Mouse (Mus musculus): Measurements from ENCODE around the gene Ints13. TPM values are rescaled to one million over a fixed set of nuclear protein-coding genes. Genes with fewer than 3 reads are reported as not detected.
A peak's percentile ranks its signal among the peaks of the same experiment; 100 is the strongest.

The Ints13 gene
- polyA plus RNA-seq, 1 experiment from 2014 or later: 55.5 TPM

DNA sequence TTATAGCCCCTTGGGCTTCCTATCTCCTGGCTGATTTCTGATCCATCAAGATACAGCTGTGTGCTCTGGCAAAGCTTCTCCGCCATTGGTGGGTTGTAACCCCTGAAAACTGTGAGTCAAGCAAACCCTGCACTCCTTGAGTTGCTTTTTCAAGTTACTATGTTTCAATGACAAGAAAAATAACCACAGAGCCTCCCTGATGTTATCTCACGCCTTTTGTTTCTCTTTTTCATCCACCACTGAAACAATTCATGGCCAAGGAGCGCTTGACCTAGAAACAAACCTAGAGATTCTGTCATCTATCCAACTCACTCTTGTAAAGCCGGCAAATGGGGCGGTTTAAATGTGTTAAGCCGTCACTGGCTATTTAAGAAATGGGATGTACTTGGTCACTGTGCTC is 61.7 kb downstream of the Ints13 start:
- H3K9me3 ChIP-seq (ENCODE audit: control insufficient read depth, low read length): no peaks in the 10 kb centered on the region
- DNase-seq (ENCODE audit: low spot score): no peak

DNA sequence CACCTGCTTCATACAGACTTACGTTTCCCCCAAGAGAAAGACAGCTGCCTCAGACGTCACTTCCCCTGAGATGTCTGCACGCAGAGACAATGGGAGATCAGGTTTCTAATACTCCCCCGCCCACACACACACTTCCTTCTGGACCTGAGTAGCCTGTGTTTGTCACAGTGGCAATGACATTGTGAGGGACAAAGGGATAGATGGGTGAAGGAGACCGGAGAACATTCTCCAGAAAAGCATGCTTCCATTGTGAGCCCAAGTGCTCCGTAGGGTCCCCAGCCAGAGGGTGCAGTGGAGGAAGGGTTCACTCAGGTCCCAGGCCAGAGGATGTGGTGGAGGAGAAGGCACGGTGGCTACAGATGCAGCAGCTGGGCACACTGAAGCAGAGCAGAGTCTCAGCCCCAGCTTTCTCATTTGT is 63.1 kb downstream of the Ints13 start:
- Histone ChIP-seq H3K27ac (ENCODE audit: low read depth) (no peak overlapping the region), H3K4me1 (replicated peaks; ENCODE audit: control insufficient read depth, insufficient read depth, low read length) (no peaks in the 10 kb centered on the region), H3K4me2 (ENCODE audit: low read length) (no peak overlapping the region), H3K36me3 (ENCODE audit: control insufficient read depth, insufficient read depth, low read length) (no peaks in the 10 kb centered on the region), H3K27me3 (replicated peaks; ENCODE audit: control insufficient read depth, insufficient read depth, low read length) (no peaks in the 10 kb centered on the region), H3K4me3 (ENCODE audit: low read depth, low read length) (no peak overlapping the region), H3K9ac (ENCODE audit: low read length) (no peak overlapping the region), H3K9me3 (ENCODE audit: control insufficient read depth, low read length) (no peaks in the 10 kb centered on the region)
- DNase-seq (ENCODE audit: low spot score) (no peak), ATAC-seq (replicated peaks; ENCODE audit: low FRiP score, low TSS enrichment, low read depth) (no peak)
- 62% methylated on average over 7 of the region's 7 CpGs for WGBS

More for the DNA sequence above, 61.7 kb downstream of the Ints13 start:
- Histone ChIP-seq H3K4me3 (ENCODE audit: low read depth, low read length) (no peak overlapping the region), H3K9ac (ENCODE audit: low read length) (no peak overlapping the region), H3K36me3 (ENCODE audit: control insufficient read depth, insufficient read depth, low read length) (no peaks in the 10 kb centered on the region), H3K27ac (ENCODE audit: low read depth) (no peak overlapping the region), H3K4me1 (replicated peaks; ENCODE audit: control insufficient read depth, insufficient read depth, low read length) (no peaks in the 10 kb centered on the region), H3K27me3 (replicated peaks; ENCODE audit: control insufficient read depth, insufficient read depth, low read length) (no peaks in the 10 kb centered on the region), H3K4me2 (ENCODE audit: low read length) (no peak overlapping the region)
- 61% methylated on average over 6 of the region's 6 CpGs for WGBS
- ATAC-seq (replicated peaks; ENCODE audit: low FRiP score, low TSS enrichment, low read depth): no peak

DNA sequence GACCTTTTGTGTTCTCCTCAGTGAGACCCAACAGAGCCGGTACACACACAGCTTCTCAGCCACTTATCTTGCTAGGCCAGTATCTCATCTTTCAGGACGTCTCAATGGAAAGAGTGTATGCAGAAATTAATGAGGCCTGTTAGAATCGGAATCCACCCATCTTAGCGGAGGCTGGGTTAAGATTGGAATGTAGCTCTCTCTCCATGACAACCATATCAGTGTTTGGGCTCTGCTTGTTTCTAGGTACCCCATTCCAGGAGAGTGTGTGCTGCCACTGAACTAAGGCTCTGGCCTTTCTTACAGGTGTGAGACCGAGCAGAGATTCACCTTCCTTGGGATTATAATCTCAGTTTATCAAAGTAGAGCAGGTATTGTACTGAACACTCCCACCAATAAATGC is 63.7 kb downstream of the Ints13 start:
- H3K9ac ChIP-seq (ENCODE audit: low read length): no peak overlapping the region
- H3K9me3 ChIP-seq (ENCODE audit: control insufficient read depth, low read length): no peaks in the 10 kb centered on the region
- H3K27ac ChIP-seq (ENCODE audit: low read depth): no peak overlapping the region
- ATAC-seq (replicated peaks; ENCODE audit: low FRiP score, low TSS enrichment, low read depth) (no peak), DNase-seq (ENCODE audit: low spot score) (no peak)
- H3K36me3 ChIP-seq (ENCODE audit: control insufficient read depth, insufficient read depth, low read length): no peaks in the 10 kb centered on the region
- no peak overlapping the region for H3K4me3 ChIP-seq (ENCODE audit: low read depth, low read length)
- no peak overlapping the region for H3K4me2 ChIP-seq (ENCODE audit: low read length)
- 47% methylated on average over 5 of the region's 5 CpGs for WGBS
- H3K27me3 ChIP-seq (replicated peaks; ENCODE audit: control insufficient read depth, insufficient read depth, low read length): no peaks in the 10 kb centered on the region
- H3K4me1 ChIP-seq (replicated peaks; ENCODE audit: control insufficient read depth, insufficient read depth, low read length): no peaks in the 10 kb centered on the region

DNA sequence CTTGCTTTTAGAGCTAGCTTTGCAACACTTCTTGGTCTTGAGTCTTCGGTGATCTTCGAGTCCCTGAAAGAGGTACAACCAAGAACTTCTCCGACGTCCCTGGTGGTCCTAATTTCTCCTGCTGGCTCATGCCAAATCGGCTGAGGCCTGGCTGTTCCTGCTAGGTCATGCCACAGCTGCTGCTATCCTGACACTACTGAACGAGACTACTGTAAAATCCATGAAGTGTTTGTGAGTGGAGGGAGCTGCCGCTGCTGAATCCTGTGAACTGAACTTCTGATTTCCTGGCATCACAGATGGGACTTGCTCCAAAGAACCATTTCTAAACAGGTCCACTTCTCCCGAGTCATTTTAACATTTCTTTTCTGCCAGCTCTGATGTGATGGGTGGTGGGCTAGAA is 64.3 kb downstream of the Ints13 start:
- H3K4me1 ChIP-seq (replicated peaks; ENCODE audit: control insufficient read depth, insufficient read depth, low read length): no peaks in the 10 kb centered on the region
- no peaks in the 10 kb centered on the region for H3K9me3 ChIP-seq (ENCODE audit: control insufficient read depth, low read length)
- no peak for ATAC-seq (replicated peaks; ENCODE audit: low FRiP score, low TSS enrichment, low read depth)
- 87% methylated on average over 8 of the region's 8 CpGs for WGBS
- H3K27ac ChIP-seq (ENCODE audit: low read depth): no peak overlapping the region
- no peak for DNase-seq (ENCODE audit: low spot score)
- H3K36me3 ChIP-seq (ENCODE audit: control insufficient read depth, insufficient read depth, low read length): no peaks in the 10 kb centered on the region
- H3K4me2 ChIP-seq (ENCODE audit: low read length): no peak overlapping the region
- no peak overlapping the region for H3K4me3 ChIP-seq (ENCODE audit: low read depth, low read length)
- no peaks in the 10 kb centered on the region for H3K27me3 ChIP-seq (replicated peaks; ENCODE audit: control insufficient read depth, insufficient read depth, low read length)
- no peak overlapping the region for H3K9ac ChIP-seq (ENCODE audit: low read length)

DNA sequence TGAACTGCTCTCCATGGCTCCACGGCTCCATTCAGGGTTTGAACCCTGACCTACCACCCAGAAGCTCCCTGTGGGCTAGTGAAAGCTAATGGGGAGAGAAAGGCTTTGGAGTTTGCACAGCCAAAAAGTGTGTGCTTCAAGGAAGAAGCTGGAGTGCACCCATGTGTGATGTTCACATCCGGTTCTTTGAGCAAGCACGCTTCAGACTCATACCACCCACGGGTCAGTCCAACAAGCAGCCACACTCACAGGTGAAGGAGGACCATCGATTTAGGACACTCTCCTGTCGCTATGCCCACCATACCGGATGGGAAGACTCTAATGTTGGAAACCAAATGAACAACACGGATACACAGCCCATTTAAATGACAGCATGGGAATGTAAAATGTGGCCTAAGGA is 66.1 kb downstream of the Ints13 start:
- no peak overlapping the region for H3K27ac ChIP-seq (ENCODE audit: low read depth)
- no peak overlapping the region for H3K9ac ChIP-seq (ENCODE audit: low read length)
- ATAC-seq (replicated peaks; ENCODE audit: low FRiP score, low TSS enrichment, low read depth) (no peak), DNase-seq (ENCODE audit: low spot score) (no peak)
- no peaks in the 10 kb centered on the region for H3K4me1 ChIP-seq (replicated peaks; ENCODE audit: control insufficient read depth, insufficient read depth, low read length)
- WGBS: 87% methylated on average over 8 of the region's 8 CpGs
- no peaks in the 10 kb centered on the region for H3K36me3 ChIP-seq (ENCODE audit: control insufficient read depth, insufficient read depth, low read length)
- H3K4me3 ChIP-seq (ENCODE audit: low read depth, low read length): no peak overlapping the region
- no peak overlapping the region for H3K4me2 ChIP-seq (ENCODE audit: low read length)
- no peaks in the 10 kb centered on the region for H3K9me3 ChIP-seq (ENCODE audit: control insufficient read depth, low read length)
- no peaks in the 10 kb centered on the region for H3K27me3 ChIP-seq (replicated peaks; ENCODE audit: control insufficient read depth, insufficient read depth, low read length)

DNA sequence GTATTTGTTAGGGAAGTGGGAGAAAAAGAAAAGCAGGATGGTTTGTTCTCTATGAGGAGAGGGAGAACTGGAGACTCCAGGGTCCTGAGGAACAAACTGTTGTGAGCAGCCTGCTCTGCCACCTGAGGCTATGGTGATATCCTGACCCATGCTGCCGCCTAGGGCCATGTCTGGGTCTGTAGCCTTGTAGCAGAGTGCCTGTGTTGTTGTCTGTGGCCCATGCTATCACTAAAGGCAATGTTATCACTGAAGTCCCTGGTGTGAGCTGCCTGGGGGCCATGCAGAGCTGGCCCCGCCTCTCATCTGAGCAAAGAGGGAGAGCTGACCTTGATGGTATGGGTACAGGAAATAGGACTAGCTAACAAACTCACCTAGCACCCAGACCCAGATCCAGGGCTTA is 67.7 kb downstream of the Ints13 start:
- Histone ChIP-seq H3K4me1 (replicated peaks; ENCODE audit: control insufficient read depth, insufficient read depth, low read length) (no peaks in the 10 kb centered on the region), H3K27ac (ENCODE audit: low read depth) (no peak overlapping the region), H3K4me2 (ENCODE audit: low read length) (no peak overlapping the region), H3K27me3 (replicated peaks; ENCODE audit: control insufficient read depth, insufficient read depth, low read length) (no peaks in the 10 kb centered on the region), H3K9me3 (ENCODE audit: control insufficient read depth, low read length) (no peaks in the 10 kb centered on the region), H3K4me3 (ENCODE audit: low read depth, low read length) (no peak overlapping the region), H3K36me3 (ENCODE audit: control insufficient read depth, insufficient read depth, low read length) (no peaks in the 10 kb centered on the region), H3K9ac (ENCODE audit: low read length) (no peak overlapping the region)
- DNase-seq (ENCODE audit: low spot score): no peak
- 80% methylated on average over 2 of the region's 2 CpGs for WGBS
- no peak for ATAC-seq (replicated peaks; ENCODE audit: low FRiP score, low TSS enrichment, low read depth)

DNA sequence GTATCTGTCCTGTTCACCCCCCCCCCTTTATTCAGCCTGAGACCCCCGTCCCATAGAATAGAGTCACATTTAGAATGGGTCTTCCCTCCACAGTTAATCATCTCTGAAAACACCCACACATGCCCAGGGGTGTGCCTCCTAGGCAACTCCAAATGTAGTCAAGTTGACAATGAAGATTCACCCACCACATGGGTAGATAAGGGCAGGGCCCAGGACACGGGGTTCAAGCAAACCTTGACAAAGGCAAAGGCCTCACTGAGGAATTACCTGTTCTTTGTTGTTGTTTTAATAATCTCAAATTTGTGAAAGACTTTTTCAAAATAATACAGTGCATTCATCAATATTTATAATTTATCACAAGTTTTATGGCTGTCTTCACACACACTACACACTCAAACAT is 73.2 kb downstream of the Ints13 start:
- no peak overlapping the region for H3K4me3 ChIP-seq (ENCODE audit: low read depth, low read length)
- no peaks in the 10 kb centered on the region for H3K9me3 ChIP-seq (ENCODE audit: control insufficient read depth, low read length)
- H3K4me2 ChIP-seq (ENCODE audit: low read length): no peak overlapping the region
- H3K9ac ChIP-seq (ENCODE audit: low read length): no peak overlapping the region
- H3K27ac ChIP-seq (ENCODE audit: low read depth): no peak overlapping the region
- ATAC-seq (replicated peaks; ENCODE audit: low FRiP score, low TSS enrichment, low read depth): no peak
- 90% methylated on average over 2 of the region's 2 CpGs for WGBS
- H3K27me3 ChIP-seq (replicated peaks; ENCODE audit: control insufficient read depth, insufficient read depth, low read length): no peaks in the 10 kb centered on the region
- DNase-seq (ENCODE audit: low spot score): no peak
- H3K36me3 ChIP-seq (ENCODE audit: control insufficient read depth, insufficient read depth, low read length): no peaks in the 10 kb centered on the region
- H3K4me1 ChIP-seq (replicated peaks; ENCODE audit: control insufficient read depth, insufficient read depth, low read length): peaks cover 3% of the 10 kb centered on the region; the same call in 1 of the 2 replicates

DNA sequence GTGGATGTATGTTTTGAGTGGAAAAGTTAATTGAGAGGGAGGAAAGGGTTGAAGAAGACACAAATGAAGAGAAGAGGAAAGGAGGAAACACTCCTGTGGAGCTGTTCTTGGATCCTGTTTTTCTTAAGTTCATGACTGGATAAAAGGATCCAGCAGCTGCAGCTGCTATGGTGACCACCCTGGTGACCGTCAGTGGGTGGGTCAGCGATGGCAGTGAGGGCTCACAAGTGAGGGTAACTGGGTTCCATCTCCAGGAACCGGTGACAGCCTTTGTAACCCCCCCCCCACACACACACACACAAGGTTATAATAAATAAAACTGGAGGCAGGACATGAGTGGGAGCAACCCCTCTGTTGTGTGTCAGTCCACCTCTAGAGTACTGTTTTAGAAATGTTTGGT is 74.8 kb downstream of the Ints13 start:
- no peak overlapping the region for H3K9ac ChIP-seq (ENCODE audit: low read length)
- no peak for ATAC-seq (replicated peaks; ENCODE audit: low FRiP score, low TSS enrichment, low read depth)
- WGBS: 26% methylated on average over 3 of the region's 3 CpGs
- no peak for DNase-seq (ENCODE audit: low spot score)
- H3K27ac ChIP-seq (ENCODE audit: low read depth): no peak overlapping the region
- H3K27me3 ChIP-seq (replicated peaks; ENCODE audit: control insufficient read depth, insufficient read depth, low read length): no peaks in the 10 kb centered on the region
- H3K4me3 ChIP-seq (ENCODE audit: low read depth, low read length): peak overlapping the region; percentile 77
- H3K4me1 ChIP-seq (replicated peaks; ENCODE audit: control insufficient read depth, insufficient read depth, low read length): peaks cover 3% of the 10 kb centered on the region; the same call in 1 of the 2 replicates
- H3K9me3 ChIP-seq (ENCODE audit: control insufficient read depth, low read length): no peaks in the 10 kb centered on the region
- no peaks in the 10 kb centered on the region for H3K36me3 ChIP-seq (ENCODE audit: control insufficient read depth, insufficient read depth, low read length)
- peak overlapping the region; percentile 87 for H3K4me2 ChIP-seq (ENCODE audit: low read length)

DNA sequence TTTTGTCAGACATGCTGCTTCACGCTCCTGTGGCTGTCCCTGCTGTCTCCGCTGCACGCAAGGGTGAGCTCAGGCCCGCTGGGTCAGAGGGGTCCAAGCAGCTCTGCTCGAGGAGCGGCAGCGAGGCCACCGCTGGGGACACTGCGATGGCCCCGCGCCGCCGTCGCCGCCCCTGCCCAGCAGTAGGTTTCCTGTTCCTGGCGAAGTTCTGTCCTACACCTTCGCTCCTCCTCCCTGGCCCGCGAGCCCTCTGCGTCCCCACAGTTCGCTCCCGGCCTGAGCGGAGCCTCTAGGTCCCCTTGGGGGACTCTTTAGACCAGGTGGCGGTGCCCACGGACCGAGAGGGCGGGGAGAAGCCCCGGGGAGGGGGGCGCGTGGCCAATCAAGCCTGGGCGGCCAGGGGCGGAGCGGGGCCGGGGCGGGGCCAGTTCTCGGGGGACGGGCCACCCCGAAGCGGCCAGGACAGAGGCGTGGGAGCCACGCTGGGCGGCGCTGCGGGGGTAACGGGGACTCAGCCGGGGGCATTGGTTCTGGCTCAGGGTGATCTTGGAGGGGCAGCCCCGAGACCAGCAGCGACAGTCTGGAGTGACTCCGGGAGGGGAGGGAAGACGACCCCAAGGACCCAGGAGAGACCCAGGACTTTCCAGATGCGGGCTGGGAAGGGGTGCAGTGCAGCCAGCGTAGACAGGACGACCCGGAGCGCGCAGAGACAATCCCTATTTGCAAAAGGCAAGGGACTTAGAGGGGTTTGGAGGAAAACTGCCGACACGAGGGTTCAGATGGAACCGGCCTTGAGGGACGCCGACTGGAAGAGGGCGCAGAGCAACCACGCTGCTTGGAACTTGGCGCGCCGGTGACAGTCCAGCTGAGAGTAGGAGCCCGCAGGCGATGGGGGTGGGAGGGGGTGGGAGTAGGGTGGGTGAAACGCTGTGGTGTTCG is 75.5 kb downstream of the Ints13 start, which contains the start of gene Itpr2:
Itpr2 (minus strand) TSS at position 358 of the 939 bp plus-strand sequence.
- Histone ChIP-seq H3K27ac (ENCODE audit: low read depth) (peak within 1 kb of the TSS; percentile 30), H3K4me2 (ENCODE audit: low read length) (peak within 1 kb of the TSS; percentile 87), H3K9me3 (ENCODE audit: control insufficient read depth, low read length) (no peaks in the 10 kb centered on the region), H3K4me1 (replicated peaks; ENCODE audit: control insufficient read depth, insufficient read depth, low read length) (peaks cover 3% of the 10 kb centered on the region; the same call in 1 of the 2 replicates), H3K4me3 (ENCODE audit: low read depth, low read length) (peak within 1 kb of the TSS; percentile 77), H3K27me3 (replicated peaks; ENCODE audit: control insufficient read depth, insufficient read depth, low read length) (no peaks in the 10 kb centered on the region), H3K36me3 (ENCODE audit: control insufficient read depth, insufficient read depth, low read length) (no peaks in the 10 kb centered on the region), H3K9ac (ENCODE audit: low read length) (peak within 1 kb of the TSS; percentile 54)
- ATAC-seq (replicated peaks; ENCODE audit: low FRiP score, low TSS enrichment, low read depth) (peak; percentile 96), DNase-seq (ENCODE audit: low spot score) (peak; percentile 88)
- WGBS: under 1% methylated on average over 67 of the region's 70 CpGs
